Mouse (Mus musculus) heart, postnatal 10 days (tissue): ENCODE measurements around the gene Krt28. TPM values are rescaled to one million over a fixed set of nuclear protein-coding genes. Genes with fewer than 3 reads are reported as not detected.
A peak's percentile ranks its signal among the peaks of the same experiment; 100 is the strongest.

Experiments used
- DNase-seq, 2 experiments: peaks; one replicate each; pipeline ENCODE4 v3.0.0; 2021
- intact Hi-C: fragments of 180-260 bp; cut with DNase I; formaldehyde crosslinking; loops from one replicate; pipeline ENCODE4 v1.15.1; 2025
- total RNA-seq, 2 experiments: library from RNA; stranded (reverse); gene quantifications; 2 replicates each; pipeline ENCODE4 v1.2.3; 2021

Gene Krt28
- total RNA-seq, 2 experiments from 2014 or later: not detected

GRCm38 (mm10) chr11:99369229-99369628 lies 5.5 kb downstream of the Krt28 start:
- peak in 1 of 2 experiments; percentile 16 for DNase-seq
- intact Hi-C loops: no loop called here

DNA sequence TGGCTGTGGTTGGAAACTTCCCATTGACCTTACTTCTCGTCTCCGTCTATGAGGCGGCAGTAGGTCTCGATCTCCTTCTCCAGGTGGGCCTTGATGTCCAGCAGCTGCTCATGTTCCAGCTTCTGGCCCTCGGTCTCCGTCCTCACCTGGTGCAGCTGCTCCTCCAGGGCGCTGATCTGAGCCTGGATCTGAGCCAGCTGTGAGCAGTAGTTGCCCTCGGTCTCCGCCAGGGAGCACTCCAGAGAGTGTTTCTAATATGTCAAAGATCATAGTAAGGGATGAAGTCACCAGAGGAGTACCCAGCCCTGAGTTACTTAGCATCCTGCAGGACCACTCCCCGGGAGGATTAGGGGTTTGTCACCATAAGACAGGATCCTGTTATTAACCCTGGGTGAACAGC lies 7.9 kb downstream of the Krt28 start:
- DNase-seq: peak; percentile 8 to 33

GRCm38 (mm10) chr11:99364412-99364811 lies 10.3 kb downstream of the Krt28 start:
- intact Hi-C loops: loop anchor here (1.0 kb wide), 1 partner anchor 53 kb away; no protein-coding TSS in a partner anchor
- peak; percentile 21 to 54 for DNase-seq

More for the DNA sequence above, 7.9 kb downstream of the Krt28 start:
- intact Hi-C loops: no loop called here

DNA sequence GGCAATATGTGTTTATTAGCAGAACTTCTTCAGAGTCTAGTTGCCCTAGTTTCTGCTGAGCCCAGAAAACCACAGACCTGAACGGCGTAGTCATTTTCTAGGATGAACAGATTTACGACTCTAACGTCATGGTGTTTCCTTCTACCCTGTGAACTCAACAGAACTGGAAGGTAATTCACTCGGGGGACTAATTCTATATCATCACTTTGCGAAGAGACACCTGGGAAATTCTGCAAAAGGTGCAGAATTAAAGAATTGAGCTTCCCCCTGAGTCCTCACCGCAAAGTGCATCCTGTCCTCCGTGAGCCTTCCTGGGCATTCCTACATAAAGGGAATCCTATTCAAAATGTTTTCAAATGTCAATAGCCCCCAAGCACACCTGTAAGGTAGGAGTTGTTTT lies 13.3 kb downstream of the Krt28 start:
- intact Hi-C loops: no loop called here

GRCm38 (mm10) chr11:99351004-99351403 lies 23.7 kb downstream of the Krt28 start, which contains the start of gene Krt27:
Gene Krt27, minus strand, starts transcription at chr11:99351104.
- intact Hi-C loops: no loop called here
- no peak for DNase-seq

More for the DNA sequence above, 13.3 kb downstream of the Krt28 start:
- DNase-seq: no peak

GRCm38 (mm10) chr11:99339299-99339847 lies 35.3 kb downstream of the Krt28 start:
- DNase-seq: no peak
- intact Hi-C loops: no loop called here

DNA sequence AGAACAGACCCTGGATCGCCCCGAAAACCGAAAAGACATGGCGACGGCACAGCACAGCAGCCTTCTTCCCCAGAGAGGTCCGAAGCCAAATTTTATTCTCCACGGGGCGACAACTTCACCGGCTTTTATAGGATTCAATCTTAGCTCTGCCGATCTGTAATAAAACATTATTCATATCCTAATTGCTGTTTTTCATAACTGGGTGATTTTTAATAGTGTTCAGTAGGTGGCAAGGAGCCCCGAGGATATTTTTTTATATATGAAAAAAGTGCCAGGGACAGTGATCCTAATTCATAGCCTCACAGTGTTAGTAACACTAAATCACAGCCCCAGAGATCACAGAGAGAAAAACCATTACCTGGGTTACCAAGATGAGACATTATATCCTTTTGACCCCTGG lies 36.8 kb downstream of the Krt28 start, which contains the start of gene Krt26:
Gene Krt26 (minus strand): TSS at position 101 of the 400 bp plus-strand sequence.
- intact Hi-C loops: no loop called here
- DNase-seq: no peak

GRCm38 (mm10) chr11:99333426-99333825 lies 41.3 kb downstream of the Krt28 start:
- no peak for DNase-seq
- intact Hi-C loops: no loop called here

DNA sequence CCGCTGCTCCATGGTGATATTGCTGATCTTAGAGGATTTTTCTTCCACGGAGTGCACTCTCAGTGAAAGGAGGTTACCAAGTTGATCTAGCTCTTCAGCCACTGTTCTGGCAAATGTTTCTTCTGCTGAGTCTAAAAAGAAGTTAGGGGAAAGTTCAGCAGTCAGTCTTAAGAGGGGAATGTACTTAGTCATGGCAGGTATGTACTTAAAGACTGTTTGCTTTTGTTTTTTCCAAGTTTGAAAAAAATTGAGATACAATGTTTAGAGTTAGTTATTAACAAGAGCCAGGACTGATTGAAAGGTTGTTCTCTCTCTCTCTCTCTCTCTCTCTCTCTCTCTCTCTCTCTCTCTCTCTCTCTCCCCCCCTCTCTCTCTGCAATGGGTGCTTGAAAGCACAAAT lies 45.0 kb downstream of the Krt28 start:
- intact Hi-C loops: no loop called here
- no peak for DNase-seq

DNA sequence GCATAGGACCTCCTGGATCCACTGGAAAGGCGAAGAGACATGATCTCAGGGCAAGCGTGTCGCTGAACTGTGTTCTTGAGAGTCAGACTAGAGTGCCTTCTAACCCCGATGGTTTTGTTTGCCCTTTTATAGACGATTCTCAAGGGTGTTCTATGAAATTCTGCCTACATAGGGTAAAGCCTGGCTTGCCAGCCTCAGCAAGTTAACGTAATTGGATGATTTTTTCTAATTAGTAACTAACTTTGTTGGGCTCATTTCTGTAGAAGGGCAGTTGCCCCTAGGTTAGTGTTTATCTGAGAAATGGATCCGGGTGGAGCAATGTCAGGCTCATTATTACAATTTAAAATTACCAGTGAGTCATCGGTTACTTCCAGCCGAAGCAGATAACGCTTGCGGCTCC lies 51.9 kb downstream of the Krt28 start, which contains the start of gene Krt25:
Gene Krt25 (minus strand): TSS at position 101 of the 400 bp plus-strand sequence.
- no peak for DNase-seq
- intact Hi-C loops: no loop called here

- no peak for DNase-seq
- intact Hi-C loops: no loop called here
Measured at GRCm38 (mm10) chr11:99321094-99321493, 53.6 kb downstream of the Krt28 start.

DNA sequence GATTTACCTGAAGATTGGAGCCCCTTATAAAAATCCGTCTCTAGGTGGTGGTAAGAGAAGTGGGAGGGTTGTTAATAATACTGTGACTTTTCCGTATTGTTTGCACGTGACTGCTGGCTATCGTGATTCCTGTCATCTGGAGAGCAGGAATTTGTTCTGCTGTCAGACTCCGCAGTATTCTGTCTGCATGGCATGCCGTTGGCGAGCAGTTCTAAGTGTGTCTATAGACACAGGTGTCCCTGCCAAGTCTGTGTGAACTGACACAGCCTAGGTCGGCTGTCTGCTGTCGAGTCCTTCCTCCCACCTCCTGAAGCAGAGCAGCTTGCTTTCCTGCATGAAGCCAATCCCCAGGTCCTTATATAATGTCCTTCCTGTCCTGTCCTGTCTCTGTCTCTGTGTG lies 55.6 kb downstream of the Krt28 start:
- peak; percentile 16 to 30 for DNase-seq

DNA sequence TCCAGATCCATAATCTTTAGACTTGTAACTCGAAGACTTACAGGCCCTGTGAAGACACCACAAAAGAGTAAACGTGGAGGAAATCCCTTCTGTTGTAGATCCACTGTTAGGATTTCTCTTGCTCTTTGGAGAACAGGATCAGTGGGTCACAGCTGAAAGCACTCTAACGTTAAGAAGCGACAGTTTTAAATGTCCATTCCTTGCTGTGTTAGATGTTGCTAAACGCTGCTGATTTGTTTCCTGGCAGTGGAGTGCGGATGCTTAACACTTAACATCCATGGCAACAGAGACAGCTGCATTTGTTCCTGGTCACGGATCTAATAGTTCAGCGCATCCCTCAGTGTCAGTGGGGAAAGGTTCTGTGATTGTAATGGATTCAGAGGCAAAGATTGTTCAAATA lies 58.2 kb downstream of the Krt28 start:
- DNase-seq: no peak
- intact Hi-C loops: no loop called here

More for the DNA sequence above, 55.6 kb downstream of the Krt28 start:
- intact Hi-C loops: no loop called here

Other genes with a start within 250 kb of the Krt28 start
- under 1 TPM; 0.42 to 0.62 TPM for gene Ccr7, start 219.8 kb downstream of the Krt28 start, total RNA-seq
- gene Smarce1, start 143.9 kb downstream of the Krt28 start, total RNA-seq: 10 to 100 TPM; 68.3 to 76.9 TPM
- 10 to 100 TPM; 12.6 to 18.9 TPM for gene Krt222, start 130.8 kb downstream of the Krt28 start, total RNA-seq
- not detected for gene Krt24, start 89.6 kb downstream of the Krt28 start, total RNA-seq
- not detected for gene Krt25, start 52.0 kb downstream of the Krt28 start, total RNA-seq
- gene Krt26, start 36.9 kb downstream of the Krt28 start, total RNA-seq: not detected
- not detected for gene Krt27, start 23.8 kb downstream of the Krt28 start, total RNA-seq
- gene Krt10, start 14.5 kb upstream of the Krt28 start, total RNA-seq: 1 to 10 TPM; 6.8 to 9.7 TPM
- gene Krt12, start 47.4 kb upstream of the Krt28 start, total RNA-seq: not detected
- gene Krt20, start 63.2 kb upstream of the Krt28 start, total RNA-seq: under 1 TPM; 0.26 to 0.30 TPM
- gene Krt23, start 118.2 kb upstream of the Krt28 start, total RNA-seq: under 1 TPM in 1 of 2 experiments, not detected in 1; 0.17 TPM
- not detected for gene Krt39, start 146.4 kb upstream of the Krt28 start, total RNA-seq
- not detected for gene Krt40, start 168.3 kb upstream of the Krt28 start, total RNA-seq
- not detected for gene Krtap3-3, start 176.0 kb upstream of the Krt28 start, total RNA-seq
- not detected for gene Krtap3-2, start 181.9 kb upstream of the Krt28 start, total RNA-seq
- gene Gm11939, start 184.6 kb upstream of the Krt28 start, total RNA-seq: not detected
- not detected for gene Krtap3-1, start 191.7 kb upstream of the Krt28 start, total RNA-seq
- gene Krtap1-5, start 206.1 kb upstream of the Krt28 start, total RNA-seq: not detected
- gene Krtap1-4, start 208.8 kb upstream of the Krt28 start, total RNA-seq: not detected
- not detected for gene Krtap1-3, start 216.4 kb upstream of the Krt28 start, total RNA-seq
- gene Krtap9-3, start 223.2 kb upstream of the Krt28 start, total RNA-seq: not detected
- not detected for gene Gm11938, start 228.4 kb upstream of the Krt28 start, total RNA-seq
- not detected for gene Gm11937, start 235.3 kb upstream of the Krt28 start, total RNA-seq
- gene Krtap2-4, start 239.9 kb upstream of the Krt28 start, total RNA-seq: not detected
- gene Gm11562, start 245.5 kb upstream of the Krt28 start, total RNA-seq: not detected